Mouse (Mus musculus) spleen, adult 12 weeks (tissue): ENCODE measurements around the gene Samd11.

Experiments
- DNase-seq: peaks from one replicate; pipeline ENCODE4 v3.0.0; 2022; ENCODE audit warnings: low spot score

Gene Samd11

GRCm38 (mm10) chr4:156255078-156255839, at the start of gene Samd11:
TSS of gene Samd11 (minus strand) at chr4:156255657.
- DNase-seq: no peak

GRCm38 (mm10) chr4:156254361-156255077, 938 bp downstream of the Samd11 start:
- peak; percentile 23 for DNase-seq

GRCm38 (mm10) chr4:156253043-156253442, 2.4 kb downstream of the Samd11 start:
- DNase-seq: no peak

DNA sequence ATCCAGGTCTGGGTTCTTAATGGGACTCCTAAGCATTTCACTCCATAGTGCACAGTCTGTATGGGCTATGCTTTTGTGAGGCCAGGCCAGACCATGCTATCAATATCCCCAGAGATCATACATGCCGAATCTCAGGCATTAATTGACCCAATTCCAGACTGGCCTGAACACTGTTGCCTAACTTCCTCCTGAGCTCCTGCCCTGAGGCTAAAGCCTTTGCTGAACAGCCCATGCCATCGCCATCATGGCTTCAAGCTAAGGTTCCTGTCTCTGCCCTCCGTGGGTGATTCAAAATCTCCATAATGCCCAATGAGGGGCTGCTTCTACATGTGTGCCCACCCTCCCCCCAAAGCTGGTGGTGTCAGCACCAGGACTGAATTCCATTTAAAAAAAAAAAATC, 2.8 kb downstream of the Samd11 start:
- no peak for DNase-seq

DNA sequence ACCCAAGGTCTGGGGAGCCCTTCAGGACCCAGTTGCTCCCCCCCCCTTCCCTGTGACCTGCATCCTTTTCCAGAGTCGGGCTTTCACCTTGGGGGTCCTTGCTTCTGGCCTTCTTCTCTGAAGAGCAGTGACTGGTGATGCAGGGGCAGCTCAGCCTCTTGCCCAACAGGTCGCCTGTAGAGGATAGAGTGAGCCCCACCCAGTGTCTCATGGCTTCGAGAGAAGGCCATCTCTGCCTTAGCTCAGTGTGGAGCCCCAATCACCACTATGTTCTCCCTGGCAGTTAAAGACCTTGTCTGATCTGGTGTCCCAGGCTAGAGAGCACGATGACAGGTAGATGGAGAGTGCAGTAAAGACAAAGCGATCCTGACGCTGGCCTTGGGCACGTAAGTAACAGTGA, 3.3 kb downstream of the Samd11 start:
- DNase-seq: no peak

- DNase-seq: no peak
Observed at GRCm38 (mm10) chr4:156251081-156251480, 4.4 kb downstream of the Samd11 start.

GRCm38 (mm10) chr4:156249567-156249966, 5.9 kb downstream of the Samd11 start:
- DNase-seq: no peak

- DNase-seq: no peak
Observed at GRCm38 (mm10) chr4:156236651-156237447, 18.6 kb downstream of the Samd11 start.

GRCm38 (mm10) chr4:156235808-156236533, 19.5 kb downstream of the Samd11 start, which contains the start of gene Noc2l:
TSS of gene Noc2l (plus strand) at chr4:156236010.
- DNase-seq: peak; percentile 87

- no peak for DNase-seq
Observed at GRCm38 (mm10) chr4:156235360-156235770, 20.1 kb downstream of the Samd11 start.

DNA sequence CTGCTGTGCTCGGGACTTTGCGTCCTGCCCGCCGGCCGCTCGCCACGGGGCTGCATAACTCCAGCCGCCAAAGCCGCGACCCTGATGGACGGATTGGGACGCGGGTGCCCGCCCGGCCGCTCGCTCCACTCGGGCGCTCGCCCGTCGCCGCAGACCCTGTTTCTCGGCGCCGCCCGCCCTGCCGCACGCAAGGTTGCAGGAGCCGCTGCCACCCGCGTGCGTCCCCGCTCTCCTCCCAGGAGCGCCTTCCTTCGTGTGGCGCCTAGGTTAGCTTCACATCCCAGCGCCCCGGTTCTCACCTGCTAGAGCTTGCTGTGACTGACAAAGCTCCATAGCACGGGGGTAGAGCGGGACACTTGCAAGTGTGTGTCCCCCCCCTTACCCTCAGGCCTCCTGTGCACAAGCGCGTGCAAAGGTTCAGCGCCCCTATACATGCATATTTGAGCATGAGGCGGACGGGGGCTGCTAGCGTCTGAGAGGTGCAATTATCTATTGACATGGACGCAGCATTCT, 20.7 kb downstream of the Samd11 start, which contains the start of gene Plekhn1:
TSS of gene Plekhn1 (minus strand) at position 157 of the 513 bp plus-strand sequence.
- peak; percentile 57 for DNase-seq

DNA sequence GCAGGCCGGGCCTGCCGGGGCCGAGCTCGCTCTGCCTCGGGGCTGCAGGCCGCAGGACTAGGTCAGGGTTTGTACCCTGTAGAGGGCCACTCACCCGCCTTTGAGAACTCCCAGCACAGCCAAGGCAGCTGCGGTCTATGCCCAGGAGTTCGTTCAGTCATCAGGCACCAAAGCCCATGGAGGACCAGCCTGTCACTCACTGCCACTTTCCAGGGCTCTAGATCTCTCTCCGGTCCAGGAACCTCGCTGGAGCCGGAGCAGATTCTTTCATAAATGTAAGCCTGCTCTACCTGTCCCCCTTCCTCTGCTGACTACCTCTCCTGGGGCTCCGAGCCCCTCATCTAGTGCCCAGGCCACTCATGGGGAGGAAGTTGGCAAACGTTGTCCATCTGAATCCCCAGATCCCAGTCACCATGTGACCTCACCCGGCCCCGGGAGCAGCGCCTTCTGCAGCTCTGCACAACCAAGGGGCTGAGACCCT, 21.4 kb downstream of the Samd11 start:
- no peak for DNase-seq

DNA sequence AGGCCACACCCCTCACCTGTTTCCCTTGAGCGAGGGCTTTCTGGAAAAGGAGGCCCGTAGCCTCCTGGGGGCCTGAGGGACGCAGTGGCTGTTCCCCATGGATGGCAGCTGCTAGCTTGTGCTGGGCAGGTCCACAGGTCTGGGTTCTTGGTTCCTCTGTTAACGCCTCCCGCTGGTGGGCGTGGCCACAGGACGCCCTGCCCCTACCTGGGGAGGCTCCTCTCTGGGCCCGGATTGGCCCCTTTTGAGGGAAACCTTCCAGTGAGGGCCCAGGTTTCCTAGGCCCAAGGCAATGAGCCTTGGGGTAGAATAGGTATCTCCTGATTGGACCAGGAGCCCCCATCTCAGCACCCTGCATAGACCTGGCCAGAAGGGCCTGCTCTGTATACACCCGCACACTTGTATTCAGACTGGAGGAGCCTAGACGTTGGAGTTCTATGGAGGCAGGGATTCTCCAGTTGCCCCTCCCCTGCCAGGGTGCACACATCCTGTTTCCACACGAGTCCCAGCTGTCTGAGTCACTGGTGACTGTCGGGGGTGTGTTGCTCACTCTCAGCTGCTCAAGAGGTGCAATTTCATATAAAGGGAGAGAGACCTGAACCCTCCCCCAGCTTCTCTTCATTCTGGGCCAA, 26.9 kb downstream of the Samd11 start:
- DNase-seq: no peak

- DNase-seq: no peak
Observed at GRCm38 (mm10) chr4:156227752-156228392, 27.6 kb downstream of the Samd11 start.

DNA sequence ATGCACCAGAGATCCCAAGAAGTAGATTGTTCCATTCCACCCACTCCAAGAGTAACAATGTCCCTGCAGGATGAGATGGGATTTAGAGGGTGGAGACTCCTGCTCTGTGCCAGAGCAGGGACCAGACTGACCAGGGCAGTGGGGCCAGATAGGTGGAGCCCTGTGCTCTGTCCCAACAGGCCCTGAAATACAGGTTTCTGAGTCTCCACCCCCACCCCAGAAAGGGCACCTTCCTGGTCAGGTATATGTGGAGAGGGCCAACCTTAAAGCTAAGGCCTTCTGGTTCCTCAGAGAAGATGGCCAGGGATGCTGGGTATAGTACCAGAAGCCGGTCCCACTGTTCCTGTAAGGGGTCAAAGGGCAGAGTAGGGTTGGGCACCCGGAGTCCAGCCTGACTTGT, 31.2 kb downstream of the Samd11 start:
- DNase-seq: no peak

DNA sequence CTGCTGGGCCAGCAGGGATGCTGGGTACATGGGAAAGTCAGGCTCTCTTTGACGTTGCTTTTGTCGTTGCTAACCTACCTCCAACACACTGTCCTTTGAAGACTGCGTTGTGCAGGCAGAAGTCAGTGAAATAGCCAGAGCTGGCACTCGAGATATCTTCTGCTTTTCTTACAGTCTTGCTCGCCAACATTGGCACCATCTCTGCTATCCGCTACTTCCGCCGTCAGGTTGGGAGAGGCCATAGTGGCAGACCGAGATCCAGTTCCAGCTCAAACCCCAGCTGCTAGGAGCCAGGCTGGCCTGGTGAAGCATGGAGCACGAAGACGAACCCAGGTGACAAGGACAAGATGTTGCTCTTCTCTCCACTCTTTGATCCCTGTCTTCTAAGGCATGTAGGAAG, 35.5 kb downstream of the Samd11 start:
- no peak for DNase-seq

DNA sequence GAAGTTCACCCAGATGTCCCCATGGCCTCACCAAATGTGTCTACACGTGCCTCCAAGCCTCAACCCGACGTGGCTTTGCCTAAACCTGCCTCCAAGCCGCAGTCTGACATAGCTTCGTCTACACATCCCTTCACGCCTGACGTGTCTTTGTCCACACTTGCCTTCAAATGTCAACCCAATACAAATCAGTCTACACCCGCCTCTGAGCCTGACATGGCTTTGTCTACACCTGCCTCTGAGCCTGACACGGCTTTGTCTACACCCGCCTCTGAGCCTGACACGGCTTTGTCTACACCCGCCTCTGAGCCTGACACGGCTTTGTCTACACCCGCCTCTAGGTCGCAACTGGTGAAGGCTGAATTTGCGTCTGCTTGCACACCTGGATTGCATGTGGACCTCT, 37.6 kb downstream of the Samd11 start:
- DNase-seq: no peak

GRCm38 (mm10) chr4:156217022-156217669, 38.3 kb downstream of the Samd11 start:
- DNase-seq: no peak

DNA sequence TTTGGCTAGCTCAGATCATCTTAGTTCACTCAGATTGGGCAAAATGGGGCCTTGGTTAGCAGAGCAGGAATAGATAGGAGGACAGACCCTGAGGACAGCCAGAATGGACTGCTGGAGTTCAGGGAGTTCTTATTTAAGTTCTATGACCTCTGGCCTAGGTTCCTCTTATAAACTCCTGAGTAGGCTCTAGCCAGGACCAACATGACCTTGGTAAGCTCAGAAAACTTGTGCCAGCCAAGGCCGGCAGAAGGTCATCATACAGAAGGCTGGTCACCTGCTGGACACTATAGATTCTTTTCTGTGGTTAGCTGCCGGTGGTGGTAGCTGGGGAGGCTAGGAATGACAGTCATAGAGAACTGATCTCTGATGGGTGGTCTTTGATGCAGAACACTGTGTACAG, 39.3 kb downstream of the Samd11 start:
- no peak for DNase-seq

GRCm38 (mm10) chr4:156215649-156216048, 39.8 kb downstream of the Samd11 start, which contains the start of gene Perm1:
TSS of gene Perm1 (plus strand) at chr4:156215868.
- DNase-seq: no peak
